Mouse (Mus musculus) cortical plate, adult 2 months (tissue): ENCODE results near the gene Dglucy. TPM values are rescaled to one million over a fixed set of nuclear protein-coding genes. Genes with fewer than 3 reads are reported as not detected.
A peak's percentile ranks its signal among the peaks of the same experiment; 100 is the strongest.

Experiments
- H3K27ac ChIP-seq: fragments of 200-500 bp; 2 replicates; pipeline ENCODE4 v1.5.1; 2012; ENCODE audit warnings: low read length, control low read depth, inconsistent platforms; ENCODE audit not compliant: insufficient read depth
- H3K4me1 ChIP-seq: fragments of 200-500 bp; 2 replicates; pipeline ENCODE4 v1.6.1; 2011; ENCODE audit warnings: low read length; ENCODE audit not compliant: control insufficient read depth, insufficient read depth
- H3K4me3 ChIP-seq: fragments of 200-500 bp; 2 replicates; pipeline ENCODE4 v1.5.1; 2011; ENCODE audit warnings: mild to moderate bottlenecking, low read length, control low read depth; ENCODE audit not compliant: insufficient read depth
- CTCF ChIP-seq: fragments of 200-500 bp; IDR thresholded peaks from 2 replicates; pipeline ENCODE4 v1.5.1; 2011; ENCODE audit warnings: mild to moderate bottlenecking, control low read depth, low read length; ENCODE audit not compliant: insufficient read depth; ENCODE audit errors: extremely low read depth
- POLR2A ChIP-seq: fragments of 200-500 bp; IDR thresholded peaks from 2 replicates; pipeline ENCODE4 v1.6.1; 2011; ENCODE audit warnings: mild to moderate bottlenecking, low read length, control low read depth; ENCODE audit not compliant: insufficient read depth; ENCODE audit errors: extremely low read depth
- polyA plus RNA-seq: library from polyadenylated mRNA; depleted of rRNA; stranded (reverse); fragments of >200 nt; gene quantifications from 2 replicates; pipeline ENCODE4 v1.2.3, GENCODE M21; 2012

Gene Dglucy
- polyA plus RNA-seq, 1 experiment = 8.0 TPM

GRCm38 (mm10) chr12:100808609-100809280 lies 29.9 kb downstream of the Dglucy start:
- Histone ChIP-seq H3K4me1 (peaks cover 4% of the 10 kb centered on the region), H3K4me3 (no peak overlapping the region), H3K27ac (0 out of 2 replicates have a peak overlapping the region, but pooled peaks have one; percentile 51)
- TF ChIP-seq CTCF (no peak), POLR2A (no peak; the same call in 1 of the 2 replicates)

GRCm38 (mm10) chr12:100810542-100810941 lies 31.7 kb downstream of the Dglucy start:
- TF ChIP-seq POLR2A = no peak
- TF ChIP-seq CTCF = no peak
- peaks cover 8% of the 10 kb centered on the region for H3K4me1 ChIP-seq
- H3K4me3 ChIP-seq = no peak overlapping the region
- no peak overlapping the region for H3K27ac ChIP-seq

- Histone ChIP-seq H3K4me1 (peaks cover 6% of the 10 kb centered on the region), H3K27ac (no peak overlapping the region), H3K4me3 (no peak overlapping the region)
- TF ChIP-seq CTCF (no peak), POLR2A (no peak)
These were observed 35.0 kb downstream of the Dglucy start for GRCm38 (mm10) chr12:100813901-100814300.

GRCm38 (mm10) chr12:100814671-100815070 lies 35.8 kb downstream of the Dglucy start:
- Histone ChIP-seq H3K4me3 (no peak overlapping the region), H3K4me1 (peaks cover 6% of the 10 kb centered on the region), H3K27ac (no peak overlapping the region)
- TF ChIP-seq POLR2A (no peak), CTCF (no peak)

- H3K4me1 ChIP-seq = peaks cover 6% of the 10 kb centered on the region
- no peak overlapping the region for H3K27ac ChIP-seq
- TF ChIP-seq POLR2A (no peak), CTCF (no peak)
- H3K4me3 ChIP-seq = no peak overlapping the region
These were observed 38.0 kb downstream of the Dglucy start for GRCm38 (mm10) chr12:100816906-100817305.

GRCm38 (mm10) chr12:100819965-100820364 lies 41.1 kb downstream of the Dglucy start:
- TF ChIP-seq POLR2A (no peak), CTCF (no peak)
- Histone ChIP-seq H3K4me3 (no peak overlapping the region), H3K27ac (no peak overlapping the region), H3K4me1 (no peaks in the 10 kb centered on the region)

GRCm38 (mm10) chr12:100831021-100831420 lies 52.2 kb downstream of the Dglucy start:
- Histone ChIP-seq H3K4me3 (no peak overlapping the region), H3K27ac (no peak overlapping the region), H3K4me1 (no peaks in the 10 kb centered on the region)
- TF ChIP-seq CTCF (no peak), POLR2A (no peak)

- no peaks in the 10 kb centered on the region for H3K4me1 ChIP-seq
- no peak overlapping the region for H3K4me3 ChIP-seq
- TF ChIP-seq POLR2A (no peak), CTCF (no peak)
- H3K27ac ChIP-seq = no peak overlapping the region
These were observed 52.9 kb downstream of the Dglucy start for GRCm38 (mm10) chr12:100831629-100832325.

GRCm38 (mm10) chr12:100837208-100837607 lies 58.4 kb downstream of the Dglucy start:
- TF ChIP-seq POLR2A (no peak), CTCF (no peak)
- Histone ChIP-seq H3K4me1 (no peaks in the 10 kb centered on the region), H3K4me3 (no peak overlapping the region), H3K27ac (no peak overlapping the region)
